Mouse (Mus musculus) liver, embryonic 16.5 days (tissue): ENCODE results near the gene Jak3. TPM values are rescaled to one million over a fixed set of nuclear protein-coding genes. Genes with fewer than 3 reads are reported as not detected.

Experiments used
- ATAC-seq: fragments of 200-750 bp; cut with Nextera tagmentation; 2 replicates; pipeline ENCODE4 v1.8.0; 2017; ENCODE audit warnings: low read depth, mild to moderate bottlenecking, moderate number of reproducible peaks, moderate library complexity
- H3K27ac ChIP-seq: fragments of 300-500 bp; sonication (generic); 2 replicates; pipeline ENCODE4 v1.5.1; 2014; ENCODE audit warnings: mild to moderate bottlenecking, low read length
- H3K27me3 ChIP-seq: fragments of 300-500 bp; sonication (generic); 2 replicates; pipeline ENCODE4 v1.6.1; 2014; ENCODE audit warnings: low read depth, low read length, mixed read lengths; ENCODE audit not compliant: control insufficient read depth, insufficient read depth
- H3K36me3 ChIP-seq: fragments of 300-500 bp; sonication (generic); 2 replicates; pipeline ENCODE4 v1.6.1; 2014; ENCODE audit warnings: mild to moderate bottlenecking; ENCODE audit not compliant: control insufficient read depth, insufficient read depth
- H3K4me1 ChIP-seq: fragments of 300-500 bp; sonication (generic); 2 replicates; pipeline ENCODE4 v1.6.1; 2014; ENCODE audit warnings: low read depth, low read length, mixed read lengths; ENCODE audit not compliant: control insufficient read depth
- H3K4me2 ChIP-seq: fragments of 300-500 bp; sonication (generic); 2 replicates; pipeline ENCODE4 v1.6.1; 2014; ENCODE audit warnings: low read depth, low read length, mixed read lengths
- H3K4me3 ChIP-seq: fragments of 300-500 bp; sonication (generic); 2 replicates; pipeline ENCODE4 v1.5.1; 2014; ENCODE audit warnings: low read depth, mild to moderate bottlenecking, low read length
- H3K9ac ChIP-seq: fragments of 300-500 bp; sonication (generic); 2 replicates; pipeline ENCODE4 v1.6.1; 2014; ENCODE audit warnings: low read depth, low read length
- H3K9me3 ChIP-seq: fragments of 300-500 bp; sonication (generic); replicated peaks from 2 replicates; pipeline ENCODE4 v1.6.1; 2016; ENCODE audit warnings: low read length; ENCODE audit not compliant: control insufficient read depth
- WGBS: fragments of 180-500 bp; shearing (Covaris S2); extraction: QIAGEN DNeasy Blood & Tissue Kit; methylation state at CpG from one replicate; pipeline ENCODE4 v1.1.7; 2014; ENCODE audit not compliant: insufficient replicate concordance; 5-methylcytosine and 5-hydroxymethylcytosine counted together
- polyA plus RNA-seq: library from polyadenylated mRNA; unstranded; fragments of >200 nt; fragmentation: Nextera tagmentation; extraction: Ambion mirVana; gene quantifications from 2 replicates; pipeline ENCODE4 v1.2.1, GENCODE M21; 2015

Jak3 gene
- polyA plus RNA-seq, 1 experiment from 2014 or later, result 6.3 TPM

DNA sequence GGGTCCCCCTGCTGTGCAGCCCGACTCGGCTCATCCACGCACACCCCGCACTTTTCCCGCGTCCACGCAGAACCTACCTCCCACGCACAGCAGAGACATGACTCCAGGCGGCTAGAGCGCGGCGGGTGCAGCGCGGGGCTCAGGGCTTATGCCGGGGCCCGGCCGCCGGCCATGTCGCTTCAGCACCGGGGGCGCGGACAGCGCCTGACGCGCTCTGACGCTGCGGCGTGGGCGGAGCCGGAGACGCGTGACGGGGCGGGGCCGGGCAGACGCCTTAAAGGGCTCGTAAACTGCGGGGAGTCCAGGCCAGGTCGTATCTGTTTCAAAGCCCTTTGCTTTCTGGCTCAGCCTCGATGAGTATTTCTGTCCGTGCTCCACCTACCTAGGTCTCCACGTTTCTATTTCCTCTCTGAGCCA, 4.5 kb upstream of the Jak3 start, which contains the start of gene Unc13a:
Unc13a (minus strand) TSS at position 209 of the 417 bp plus-strand sequence.
- Histone ChIP-seq H3K36me3 (no peaks in the 10 kb centered on the region), H3K4me3 (peak within 1 kb of the TSS; percentile 61), H3K27ac (no peak within 1 kb of the TSS), H3K4me2 (peak within 1 kb of the TSS; percentile 85), H3K9me3 (no peaks in the 10 kb centered on the region), H3K4me1 (peaks cover 26% of the 10 kb centered on the region), H3K27me3 (peaks cover 36% of the 10 kb centered on the region), H3K9ac (peak within 1 kb of the TSS; percentile 52)
- peak; percentile 66 for ATAC-seq
- under 1% methylated on average over 42 of the region's 42 CpGs for WGBS

DNA sequence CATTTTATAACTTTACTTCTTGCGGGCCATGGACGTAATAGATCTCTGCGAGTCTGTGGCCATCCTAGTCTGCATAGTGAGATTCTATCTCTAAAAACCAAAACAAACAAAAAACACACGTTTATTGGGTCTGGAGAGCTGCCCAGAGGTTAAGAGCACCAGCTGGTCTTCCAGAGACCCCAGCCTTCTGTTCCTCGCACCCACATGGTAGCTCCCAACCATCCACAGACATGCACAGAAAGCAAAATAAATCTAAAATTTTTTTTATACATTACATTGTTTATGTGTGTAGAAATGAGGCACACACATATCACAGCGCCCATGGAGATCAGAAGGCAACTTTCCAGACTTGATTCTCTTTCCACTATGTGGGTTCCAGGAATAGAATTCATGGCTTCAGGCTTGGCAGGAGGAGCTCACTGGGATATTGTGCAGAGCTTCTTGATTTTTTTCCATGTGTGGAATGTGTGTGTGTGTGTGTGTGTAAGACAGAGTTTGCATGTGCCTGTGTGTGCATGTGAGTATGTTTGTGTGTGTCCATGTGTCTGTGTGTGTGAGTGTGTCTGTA, 3.8 kb upstream of the Jak3 start:
- Histone ChIP-seq H3K27ac (no peak overlapping the region), H3K9me3 (no peaks in the 10 kb centered on the region), H3K4me1 (peaks cover 28% of the 10 kb centered on the region), H3K4me3 (peak overlapping the region; percentile 61; the same call in 1 of the 2 replicates), H3K9ac (no peak overlapping the region), H3K27me3 (peaks cover 36% of the 10 kb centered on the region), H3K4me2 (peak overlapping the region; percentile 85; the same call in 1 of the 2 replicates), H3K36me3 (no peaks in the 10 kb centered on the region)
- 61% methylated on average over 6 of the region's 6 CpGs for WGBS
- ATAC-seq, result no peak

DNA sequence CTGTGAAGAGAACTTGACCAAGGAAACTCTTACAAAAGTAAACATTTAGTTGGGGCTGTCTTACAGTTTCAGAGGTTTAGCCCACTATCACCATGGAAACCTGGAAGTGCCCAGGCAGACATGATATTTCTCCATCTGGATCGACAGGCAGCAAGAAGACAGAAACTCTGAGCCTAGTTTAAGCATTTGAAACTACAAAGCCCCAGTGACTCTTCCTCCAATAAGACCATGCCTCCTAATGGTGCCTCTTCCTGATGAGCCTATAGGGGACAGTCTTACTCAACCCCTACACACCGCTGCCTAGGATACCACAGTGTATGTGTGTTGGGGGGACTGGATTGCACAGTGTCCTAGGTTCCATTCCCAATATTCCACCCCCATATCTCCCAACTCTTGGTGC, 2.0 kb upstream of the Jak3 start:
- Histone ChIP-seq H3K27ac (no peak overlapping the region), H3K4me3 (no peak overlapping the region), H3K36me3 (no peaks in the 10 kb centered on the region), H3K9me3 (no peaks in the 10 kb centered on the region), H3K9ac (no peak overlapping the region), H3K4me1 (peaks cover 29% of the 10 kb centered on the region), H3K4me2 (no peak overlapping the region), H3K27me3 (peaks cover 24% of the 10 kb centered on the region)
- no peak for ATAC-seq
- 60% methylated on average over 2 of the region's 2 CpGs for WGBS

DNA sequence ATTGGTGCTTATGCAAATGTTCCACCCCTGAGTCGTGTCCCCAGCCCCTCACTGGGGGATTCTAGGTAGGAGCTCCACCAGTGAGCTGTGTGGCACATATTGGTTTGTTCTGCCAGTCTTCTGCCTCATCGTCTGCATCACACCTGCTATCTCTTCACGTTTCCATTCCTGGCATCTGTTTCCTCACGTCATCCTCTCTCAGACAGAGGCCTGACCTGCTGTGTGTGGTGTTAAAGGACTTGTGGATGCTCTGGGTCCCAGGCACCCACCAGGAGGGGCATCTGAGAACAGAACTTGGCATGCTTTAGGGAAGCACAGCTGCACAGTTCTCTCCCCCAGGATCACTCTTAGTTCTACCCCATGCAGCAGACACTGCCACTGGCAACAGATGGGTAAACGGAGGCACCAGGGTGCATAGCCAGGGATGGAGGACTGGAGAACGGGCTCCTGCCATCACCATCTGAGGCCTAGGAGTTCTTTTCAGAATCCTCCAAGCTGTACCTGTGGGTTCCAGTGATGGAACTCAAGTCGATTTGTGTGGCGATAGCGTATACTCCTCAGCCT, 558 bp upstream of the Jak3 start:
- peaks cover 10% of the 10 kb centered on the region for H3K27me3 ChIP-seq
- WGBS, result 35% methylated on average over 9 of the region's 9 CpGs
- H3K4me1 ChIP-seq, result peaks cover 29% of the 10 kb centered on the region
- H3K27ac ChIP-seq, result peak overlapping the region; percentile 81
- H3K36me3 ChIP-seq, result no peaks in the 10 kb centered on the region
- no peak for ATAC-seq
- peak overlapping the region; percentile 79 for H3K9ac ChIP-seq
- no peaks in the 10 kb centered on the region for H3K9me3 ChIP-seq
- H3K4me2 ChIP-seq, result peak overlapping the region; percentile 86
- H3K4me3 ChIP-seq, result peak overlapping the region; percentile 79

DNA sequence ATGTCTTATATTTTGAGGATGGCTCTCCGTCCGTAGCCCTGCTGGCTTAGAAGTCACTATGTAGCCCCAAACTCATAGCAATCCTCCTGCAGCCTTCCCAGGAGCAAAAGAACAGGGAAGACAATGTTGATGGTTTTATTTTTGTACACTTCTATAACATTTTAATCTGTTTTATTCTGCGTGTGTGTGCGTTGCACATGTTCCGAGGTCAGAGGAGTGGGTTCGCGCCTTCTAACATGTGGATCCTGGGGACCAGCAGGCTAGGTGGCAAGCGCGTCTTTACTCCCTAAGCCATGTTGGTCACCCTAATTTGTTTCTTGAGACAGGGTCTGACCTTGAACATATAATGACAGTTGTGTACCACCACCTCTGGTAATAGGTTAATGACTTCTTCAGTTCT, 707 bp downstream of the Jak3 start:
- peak overlapping the region; percentile 81 for H3K27ac ChIP-seq
- WGBS, result 35% methylated on average over 9 of the region's 9 CpGs
- H3K4me1 ChIP-seq, result peaks cover 17% of the 10 kb centered on the region

DNA sequence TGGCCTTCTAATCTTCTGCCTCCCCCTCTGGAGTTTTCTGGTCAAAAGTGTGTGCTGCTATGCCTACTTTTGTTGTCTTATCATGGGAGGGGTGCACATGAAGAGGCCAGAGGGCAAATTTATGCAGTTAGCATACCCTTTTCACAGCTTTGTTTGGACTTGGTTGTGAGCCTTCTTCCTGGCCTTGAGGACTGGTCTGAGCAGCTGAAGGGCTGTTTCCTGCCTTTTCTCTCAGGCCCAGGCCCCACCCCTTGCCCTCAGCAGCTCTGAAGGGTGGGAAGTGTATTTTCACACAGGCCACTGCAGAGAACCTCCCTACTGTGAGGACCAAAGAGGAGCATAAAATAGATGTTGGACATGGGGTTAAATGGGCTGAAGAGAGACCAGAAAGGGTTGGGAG, 1.5 kb downstream of the Jak3 start:
- Histone ChIP-seq H3K4me1 (peaks cover 14% of the 10 kb centered on the region), H3K4me3 (no peak overlapping the region), H3K9me3 (no peaks in the 10 kb centered on the region), H3K27ac (no peak overlapping the region; the same call in 1 of the 2 replicates), H3K9ac (no peak overlapping the region), H3K36me3 (no peaks in the 10 kb centered on the region), H3K4me2 (peak overlapping the region; percentile 86; the same call in 1 of the 2 replicates), H3K27me3 (peaks cover 8% of the 10 kb centered on the region; the same call in 1 of the 2 replicates)
- no peak for ATAC-seq

More for the DNA sequence above, 707 bp downstream of the Jak3 start:
- H3K9me3 ChIP-seq, result no peaks in the 10 kb centered on the region
- H3K27me3 ChIP-seq, result 0 out of 2 replicates have a peak, but pooled peaks cover 2% of the 10 kb centered on the region
- peak overlapping the region; percentile 79 for H3K4me3 ChIP-seq
- peak overlapping the region; percentile 79 for H3K9ac ChIP-seq
- no peak for ATAC-seq
- H3K4me2 ChIP-seq, result peak overlapping the region; percentile 86
- no peaks in the 10 kb centered on the region for H3K36me3 ChIP-seq

DNA sequence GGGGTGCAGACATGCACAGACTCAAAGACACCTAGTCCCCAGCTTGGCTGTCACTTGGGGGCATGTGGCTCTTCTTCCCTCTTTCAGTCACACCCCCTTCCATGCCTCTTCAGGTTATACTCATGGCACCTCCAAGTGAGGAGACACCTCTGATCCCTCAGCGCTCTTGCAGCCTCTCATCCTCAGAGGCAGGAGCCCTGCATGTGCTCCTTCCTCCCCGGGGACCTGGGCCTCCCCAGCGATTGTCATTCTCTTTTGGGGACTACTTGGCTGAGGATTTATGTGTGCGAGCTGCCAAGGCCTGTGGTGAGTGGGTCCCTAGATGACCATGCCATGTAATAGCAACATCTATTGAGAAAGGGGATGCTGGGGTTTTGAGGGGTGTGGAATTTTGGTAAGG, 2.1 kb downstream of the Jak3 start:
- Histone ChIP-seq H3K4me3 (no peak overlapping the region), H3K4me2 (no peak overlapping the region), H3K36me3 (no peaks in the 10 kb centered on the region), H3K4me1 (peaks cover 14% of the 10 kb centered on the region), H3K9me3 (no peaks in the 10 kb centered on the region), H3K27me3 (peaks cover 8% of the 10 kb centered on the region; the same call in 1 of the 2 replicates), H3K9ac (no peak overlapping the region), H3K27ac (no peak overlapping the region)
- 71% methylated on average over 4 of the region's 4 CpGs for WGBS
- no peak for ATAC-seq

DNA sequence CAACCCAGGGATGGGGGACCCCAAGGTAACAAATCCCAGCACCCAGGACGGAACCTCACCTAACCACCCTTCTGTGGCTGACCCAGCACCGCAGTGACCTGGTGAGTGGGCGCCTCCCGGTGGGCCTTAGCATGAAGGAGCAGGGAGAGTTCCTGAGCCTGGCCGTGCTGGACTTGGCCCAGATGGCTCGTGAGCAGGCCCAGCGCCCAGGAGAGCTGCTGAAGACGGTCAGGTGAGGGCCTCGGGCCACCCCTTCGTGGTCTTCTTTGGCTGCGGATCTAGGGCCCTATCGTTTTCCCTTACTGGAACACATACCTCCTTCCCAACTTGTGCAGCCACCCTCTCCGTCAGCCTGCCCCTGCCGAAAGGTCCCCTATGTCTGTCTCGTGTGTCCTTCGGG, 3.0 kb downstream of the Jak3 start:
- H3K4me1 ChIP-seq, result peaks cover 14% of the 10 kb centered on the region
- H3K27ac ChIP-seq, result no peak overlapping the region
- H3K36me3 ChIP-seq, result no peaks in the 10 kb centered on the region
- H3K4me3 ChIP-seq, result peak overlapping the region; percentile 23; the same call in 1 of the 2 replicates
- no peak overlapping the region for H3K9ac ChIP-seq
- ATAC-seq, result no peak
- no peak overlapping the region for H3K4me2 ChIP-seq
- H3K27me3 ChIP-seq, result peaks cover 13% of the 10 kb centered on the region
- no peaks in the 10 kb centered on the region for H3K9me3 ChIP-seq
- 70% methylated on average over 16 of the region's 16 CpGs for WGBS

DNA sequence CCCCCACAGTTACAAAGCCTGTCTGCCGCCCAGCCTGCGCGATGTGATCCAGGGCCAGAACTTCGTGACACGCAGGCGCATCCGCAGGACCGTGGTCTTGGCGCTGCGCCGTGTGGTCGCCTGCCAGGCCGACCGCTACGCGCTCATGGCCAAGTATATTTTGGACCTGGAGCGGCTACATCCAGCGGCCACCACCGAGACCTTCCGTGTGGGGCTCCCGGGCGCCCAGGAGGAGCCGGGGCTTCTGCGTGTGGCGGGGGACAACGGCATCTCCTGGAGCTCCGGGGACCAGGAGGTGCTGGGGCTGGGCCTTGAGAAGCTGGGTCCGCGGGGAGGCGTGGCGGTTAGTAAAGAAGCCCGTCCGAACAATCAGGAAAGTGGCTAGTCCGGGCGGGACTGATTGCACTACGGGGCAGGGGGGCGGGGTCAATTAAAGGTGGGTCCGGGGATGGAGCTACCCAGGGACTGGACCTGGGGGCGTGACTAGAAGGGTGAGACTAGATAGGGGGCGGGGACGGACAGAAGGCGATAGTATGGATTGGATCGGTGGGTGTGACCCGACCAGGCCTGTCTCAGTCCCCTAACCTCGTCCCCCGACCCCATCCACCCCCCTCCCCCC, 3.6 kb downstream of the Jak3 start:
- WGBS, result 60% methylated on average over 46 of the region's 46 CpGs
- H3K36me3 ChIP-seq, result no peaks in the 10 kb centered on the region
- H3K27me3 ChIP-seq, result peaks cover 17% of the 10 kb centered on the region
- no peak for ATAC-seq
- no peak overlapping the region for H3K9ac ChIP-seq
- peaks cover 14% of the 10 kb centered on the region for H3K4me1 ChIP-seq
- H3K9me3 ChIP-seq, result no peaks in the 10 kb centered on the region
- H3K4me3 ChIP-seq, result peak overlapping the region; percentile 23
- no peak overlapping the region for H3K27ac ChIP-seq
- peak overlapping the region; percentile 38 for H3K4me2 ChIP-seq
